Mouse (Mus musculus): ENCODE results near the gene Bola3. TPM values are rescaled to one million over a fixed set of nuclear protein-coding genes. Genes with fewer than 3 reads are reported as not detected.
A peak's percentile ranks its signal among the peaks of the same experiment; 100 is the strongest.

Gene Bola3
- total RNA-seq, 2 experiments from 2014 or later = 236 to 237 TPM

DNA sequence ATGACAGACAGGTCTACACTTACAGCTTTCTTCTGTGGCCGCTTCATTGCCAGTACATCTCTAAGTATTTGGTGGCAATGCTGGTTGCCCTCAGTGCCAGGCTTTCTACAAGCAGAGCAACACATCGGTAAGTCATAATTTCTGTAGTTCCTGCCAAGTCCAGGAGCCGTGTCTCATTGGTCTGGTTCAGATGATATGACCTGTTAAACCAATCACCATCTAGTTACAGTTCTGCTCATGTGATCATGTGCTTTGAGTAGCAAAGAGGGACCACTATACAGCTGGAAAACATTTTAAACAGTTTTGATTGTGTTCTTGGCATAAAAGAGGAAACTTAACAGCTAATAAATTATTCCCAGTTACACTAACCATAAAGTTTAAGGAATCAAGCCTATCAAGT is 1.0 kb upstream of the Bola3 start:
- no peak for DNase-seq

DNA sequence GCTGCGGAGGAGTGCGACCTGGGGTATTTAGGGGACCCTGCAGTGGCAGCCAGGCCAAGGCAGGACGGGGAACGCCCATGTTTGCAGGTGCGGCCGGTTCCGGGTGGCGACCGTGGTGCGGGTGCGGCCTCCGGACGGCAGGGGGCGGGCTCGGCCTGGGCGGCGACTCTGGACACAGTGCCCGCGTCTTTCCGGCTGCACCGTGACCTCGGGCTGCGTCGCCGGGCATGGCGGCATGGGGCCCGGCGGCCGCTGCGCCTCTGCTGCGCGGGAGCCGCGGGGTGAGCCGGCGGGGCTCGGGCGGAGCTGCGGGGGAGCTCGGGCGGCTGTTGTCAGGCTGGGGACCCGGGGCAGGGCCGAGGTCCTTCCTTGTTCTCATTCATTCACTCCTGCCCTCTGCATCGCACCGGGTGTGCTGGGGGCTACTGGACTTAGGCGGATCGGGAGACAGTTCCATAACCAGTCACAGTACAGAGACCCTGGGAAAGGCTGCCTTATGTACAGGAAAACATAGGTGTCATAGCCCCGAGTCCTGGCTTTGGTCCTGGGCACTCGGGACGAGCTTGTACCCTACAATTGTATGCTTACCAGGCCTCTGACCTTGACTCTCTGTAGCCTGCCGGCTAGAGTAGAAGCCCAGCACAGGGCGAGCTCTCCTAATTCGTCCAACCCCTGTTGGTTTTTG is 469 bp downstream of the Bola3 start:
- DNase-seq = peak; percentile 82

GRCm38 (mm10) chr6:83350172-83350571 is 1.2 kb downstream of the Bola3 start:
- DNase-seq = no peak

GRCm38 (mm10) chr6:83350851-83351405 is 2.0 kb downstream of the Bola3 start:
- no peak for DNase-seq

GRCm38 (mm10) chr6:83351490-83352160 is 2.7 kb downstream of the Bola3 start:
- no peak for DNase-seq

DNA sequence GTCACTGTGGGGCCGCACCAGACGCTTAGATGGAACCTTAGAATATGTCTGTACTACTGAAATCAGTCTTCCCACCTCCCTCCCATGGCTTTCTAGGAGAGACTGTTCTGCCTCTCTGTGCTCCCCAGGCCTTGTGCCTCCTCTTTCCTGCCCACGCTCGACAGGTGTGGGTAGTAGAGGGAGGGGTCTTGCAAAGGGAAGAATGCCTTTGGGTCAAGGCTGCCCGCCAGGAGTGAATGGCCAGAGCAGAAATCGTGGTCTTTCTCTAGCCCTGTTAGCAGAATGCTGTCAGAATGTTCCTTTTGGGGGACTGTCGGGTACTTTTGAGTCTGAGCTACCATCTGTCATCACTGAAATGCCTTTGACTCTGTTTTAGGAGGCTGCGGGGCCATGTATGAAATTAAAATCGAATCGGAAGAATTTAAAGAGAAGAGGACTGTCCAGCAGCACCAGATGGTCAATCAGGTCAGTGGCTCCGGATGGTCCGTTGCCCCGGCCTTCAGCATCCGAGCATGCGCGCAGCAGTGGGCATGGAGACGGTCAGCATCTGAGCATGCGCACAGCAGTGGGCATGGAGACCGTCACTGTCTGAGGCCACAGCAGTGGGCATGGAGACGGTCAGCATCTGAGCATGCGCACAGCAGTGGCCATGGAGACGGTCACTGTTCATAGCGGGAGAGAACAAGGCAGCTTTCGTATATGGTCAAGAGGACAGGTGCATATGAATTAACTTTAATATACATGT is 3.9 kb downstream of the Bola3 start:
- DNase-seq = no peak

DNA sequence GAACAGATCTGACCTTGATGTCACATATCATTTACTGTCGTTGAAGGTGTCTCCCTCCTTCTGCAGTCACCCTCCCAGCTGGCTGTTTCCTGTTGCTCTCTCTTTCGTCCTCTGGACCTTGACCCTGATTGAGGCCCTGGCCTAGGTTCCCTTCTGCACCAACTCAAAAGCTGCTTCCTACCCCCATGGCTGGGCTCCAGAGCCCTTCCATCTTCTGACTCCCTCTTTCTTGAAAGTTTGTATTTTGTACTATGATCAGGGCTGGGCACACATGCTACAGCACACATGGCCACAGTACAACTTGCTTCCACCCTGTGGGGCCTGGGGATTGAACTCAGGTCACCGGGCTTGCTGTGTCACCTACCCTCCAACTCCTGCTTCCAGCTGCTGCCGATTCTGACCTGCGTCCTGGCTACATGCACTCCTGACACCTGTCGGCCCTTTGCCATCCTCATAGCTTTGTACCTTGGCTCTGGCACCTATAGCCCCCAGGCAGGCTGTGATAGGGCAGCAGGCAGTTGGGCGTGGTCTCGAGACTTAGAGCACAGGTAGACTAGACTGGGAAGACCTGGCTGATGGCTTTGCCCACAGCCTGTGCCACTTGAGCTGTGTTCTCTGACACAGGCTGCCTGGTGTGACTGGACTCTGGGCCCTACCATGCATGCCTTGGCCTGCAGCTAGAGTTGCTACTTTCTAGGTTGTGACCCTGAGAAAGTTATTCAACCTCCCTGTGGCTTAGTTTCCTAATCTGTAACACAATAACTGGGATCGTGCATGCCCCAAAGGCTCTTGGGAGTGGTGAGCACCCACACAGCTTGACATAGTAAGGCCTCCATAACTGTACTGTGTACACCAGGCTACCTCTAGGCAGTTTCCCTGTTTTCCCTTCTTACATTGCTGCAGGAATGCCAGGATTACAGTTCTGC is 6.2 kb downstream of the Bola3 start:
- no peak for DNase-seq

DNA sequence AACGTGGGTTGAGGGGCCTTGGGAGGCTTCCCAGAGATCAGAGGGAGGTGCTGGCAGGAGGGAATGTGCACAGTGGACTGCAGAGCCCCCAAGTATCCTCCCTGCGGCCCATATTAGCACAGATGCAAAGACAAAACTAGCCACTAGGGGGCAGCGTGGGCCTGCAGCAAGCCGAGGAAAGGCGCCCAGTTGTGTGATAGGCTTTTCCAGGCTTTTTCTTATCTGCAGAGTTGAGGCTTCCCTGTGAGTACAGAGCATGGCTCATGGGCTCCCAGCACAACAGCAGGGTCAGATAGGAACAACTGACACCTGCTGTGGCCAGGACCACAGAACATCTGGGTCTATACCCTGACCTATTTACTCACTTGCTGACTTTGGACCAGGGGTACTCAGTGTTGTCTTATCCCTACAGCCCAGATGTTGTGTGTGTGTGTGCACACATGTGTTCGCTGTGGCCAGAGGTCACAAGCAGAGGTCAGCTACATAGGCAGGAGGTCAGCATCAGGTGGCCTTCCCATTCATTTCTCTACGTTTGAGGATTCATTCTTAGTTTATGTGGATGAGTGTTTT is 7.7 kb downstream of the Bola3 start:
- DNase-seq = peak; percentile 71

GRCm38 (mm10) chr6:83357436-83357835 is 8.5 kb downstream of the Bola3 start:
- no peak for DNase-seq

- DNase-seq = no peak
Observed at GRCm38 (mm10) chr6:83361523-83362248, 12.7 kb downstream of the Bola3 start.

GRCm38 (mm10) chr6:83363075-83363474 is 14.1 kb downstream of the Bola3 start:
- DNase-seq = no peak

DNA sequence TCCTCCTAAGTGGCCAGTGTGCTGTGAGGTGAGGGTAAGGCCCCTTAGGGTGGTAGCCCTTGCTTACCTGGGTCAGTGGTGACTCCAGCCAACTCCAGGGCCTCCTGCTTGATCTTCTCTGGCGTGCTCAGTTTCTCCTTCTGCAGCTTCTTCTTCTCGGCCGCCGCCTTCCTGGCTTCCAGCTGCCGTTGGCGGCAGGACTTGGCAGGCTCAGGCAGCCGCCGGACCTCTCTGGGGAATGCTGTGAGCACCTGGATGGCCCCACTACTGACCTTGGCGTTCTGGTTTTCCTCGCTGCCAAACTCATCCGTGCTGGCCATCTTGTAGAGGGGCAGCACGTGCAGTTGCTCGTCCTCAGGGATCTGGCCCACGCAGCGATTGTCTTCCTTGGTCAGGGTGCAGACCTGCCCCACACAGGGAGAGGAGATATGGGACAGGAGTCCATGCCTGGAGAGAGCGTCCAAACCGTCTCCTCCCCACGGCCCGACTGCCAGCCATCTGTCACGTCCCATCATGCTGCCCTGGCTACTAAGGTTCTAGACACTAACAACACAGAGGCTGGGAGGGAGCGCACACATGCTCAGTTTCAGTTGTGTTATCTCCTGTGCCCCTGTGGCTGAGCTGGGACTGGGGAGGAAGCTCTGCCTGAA is 21.5 kb downstream of the Bola3 start:
- peak; percentile 29 for DNase-seq

- no peak for DNase-seq
Observed at GRCm38 (mm10) chr6:83371350-83371749, 22.4 kb downstream of the Bola3 start.

- no peak for DNase-seq
Observed at GRCm38 (mm10) chr6:83373704-83374300, 24.9 kb downstream of the Bola3 start.

GRCm38 (mm10) chr6:83381510-83382491 is 32.9 kb downstream of the Bola3 start:
- peak; percentile 67 for DNase-seq

- DNase-seq = no peak
Observed at GRCm38 (mm10) chr6:83385569-83386090, 36.7 kb downstream of the Bola3 start.

DNA sequence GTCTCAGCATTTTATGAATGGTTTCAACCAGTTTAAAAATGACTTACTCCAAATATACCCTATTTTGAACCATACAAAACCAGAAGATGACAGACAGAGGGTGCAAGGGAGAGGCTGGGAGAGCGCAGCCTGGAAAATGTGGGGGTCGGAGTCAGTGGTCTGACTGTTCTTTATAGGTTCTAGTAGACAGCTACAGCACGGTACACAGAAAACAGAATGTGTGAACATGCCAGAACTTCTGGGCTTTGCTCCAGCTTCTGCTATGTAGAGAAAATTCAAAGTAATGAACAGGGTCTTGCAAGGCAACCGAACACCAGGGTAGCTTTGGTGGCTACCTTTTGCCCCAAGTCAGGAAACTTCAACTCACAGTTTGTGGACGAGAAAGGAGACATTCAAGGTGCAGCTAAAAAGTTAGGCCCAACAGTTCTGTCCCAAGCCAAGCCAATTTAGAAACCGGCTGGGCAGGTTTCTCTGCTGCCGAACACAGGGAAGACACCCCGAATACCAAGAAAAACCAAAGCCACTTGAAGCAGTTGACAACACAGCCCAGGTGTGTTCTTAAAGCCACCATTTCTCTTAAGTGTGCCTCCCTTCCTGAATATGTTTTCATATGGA is 43.3 kb downstream of the Bola3 start:
- DNase-seq = no peak

DNA sequence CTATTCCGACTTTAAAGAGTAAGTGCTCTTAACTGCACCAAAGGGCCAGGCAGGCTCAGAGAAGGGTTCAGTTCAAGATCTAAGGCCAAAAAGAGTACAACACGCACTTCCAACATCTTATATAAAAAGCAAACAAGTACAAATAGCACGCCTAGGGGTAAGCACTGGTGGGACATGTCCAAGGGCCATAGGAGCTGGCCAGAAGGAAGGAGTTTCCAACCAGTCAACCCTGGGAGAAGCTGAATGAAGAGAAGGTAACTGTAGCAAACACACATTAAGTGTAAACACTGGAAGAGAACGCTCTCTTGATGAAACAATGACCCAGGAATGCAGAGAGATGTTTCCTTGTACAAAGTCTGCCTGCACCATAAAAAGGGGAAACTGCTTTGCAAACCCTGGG is 45.2 kb downstream of the Bola3 start:
- DNase-seq = no peak
